Mouse (Mus musculus): ENCODE results near the gene Cmtm6.

Gene Cmtm6

GRCm38 (mm10) chr9:114729911-114730805 lies 758 bp upstream of the Cmtm6 start:
- no peak for DNase-seq (ENCODE audit: low read depth, low spot score)

- no peak for DNase-seq (ENCODE audit: low read depth, low spot score)
Observed at GRCm38 (mm10) chr9:114731871-114732682, 1.2 kb downstream of the Cmtm6 start.

- no peak for DNase-seq (ENCODE audit: low read depth, low spot score)
Observed at GRCm38 (mm10) chr9:114733238-114733637, 2.3 kb downstream of the Cmtm6 start.

GRCm38 (mm10) chr9:114736442-114736841 lies 5.5 kb downstream of the Cmtm6 start:
- no peak for DNase-seq (ENCODE audit: low read depth, low spot score)

GRCm38 (mm10) chr9:114740336-114740735 lies 9.4 kb downstream of the Cmtm6 start:
- no peak for DNase-seq (ENCODE audit: low read depth, low spot score)

- no peak for DNase-seq (ENCODE audit: low read depth, low spot score)
Observed at GRCm38 (mm10) chr9:114742731-114743130, 11.8 kb downstream of the Cmtm6 start.

GRCm38 (mm10) chr9:114745163-114745562 lies 14.2 kb downstream of the Cmtm6 start:
- no peak for DNase-seq (ENCODE audit: low read depth, low spot score)

GRCm38 (mm10) chr9:114745654-114746053 lies 14.7 kb downstream of the Cmtm6 start:
- no peak for DNase-seq (ENCODE audit: low read depth, low spot score)

GRCm38 (mm10) chr9:114747012-114747411 lies 16.1 kb downstream of the Cmtm6 start:
- no peak for DNase-seq (ENCODE audit: low read depth, low spot score)

- DNase-seq (ENCODE audit: low read depth, low spot score): no peak
Observed at GRCm38 (mm10) chr9:114747466-114747865, 16.6 kb downstream of the Cmtm6 start.

- DNase-seq (ENCODE audit: low read depth, low spot score): no peak
Observed at GRCm38 (mm10) chr9:114751582-114751981, 20.7 kb downstream of the Cmtm6 start.

- DNase-seq (ENCODE audit: low read depth, low spot score): no peak
Observed at GRCm38 (mm10) chr9:114752311-114752710, 21.4 kb downstream of the Cmtm6 start.

GRCm38 (mm10) chr9:114752863-114753484 lies 22.1 kb downstream of the Cmtm6 start:
- DNase-seq (ENCODE audit: low read depth, low spot score): peak; percentile 83

- no peak for DNase-seq (ENCODE audit: low read depth, low spot score)
Observed at GRCm38 (mm10) chr9:114758272-114758671, 27.4 kb downstream of the Cmtm6 start.

- DNase-seq (ENCODE audit: low read depth, low spot score): no peak
Observed at GRCm38 (mm10) chr9:114758801-114759200, 27.9 kb downstream of the Cmtm6 start.

GRCm38 (mm10) chr9:114759886-114760285 lies 29.0 kb downstream of the Cmtm6 start:
- no peak for DNase-seq (ENCODE audit: low read depth, low spot score)

GRCm38 (mm10) chr9:114760353-114760752 lies 29.4 kb downstream of the Cmtm6 start:
- no peak for DNase-seq (ENCODE audit: low read depth, low spot score)

GRCm38 (mm10) chr9:114761848-114762247 lies 30.9 kb downstream of the Cmtm6 start:
- DNase-seq (ENCODE audit: low read depth, low spot score): no peak

- DNase-seq (ENCODE audit: low read depth, low spot score): peak; percentile 53
Observed at GRCm38 (mm10) chr9:114763341-114763740, 32.4 kb downstream of the Cmtm6 start.

- peak; percentile 21 for DNase-seq (ENCODE audit: low read depth, low spot score)
Observed at GRCm38 (mm10) chr9:114767030-114767429, 36.1 kb downstream of the Cmtm6 start.

- no peak for DNase-seq (ENCODE audit: low read depth, low spot score)
Observed at GRCm38 (mm10) chr9:114767507-114767906, 36.6 kb downstream of the Cmtm6 start.

GRCm38 (mm10) chr9:114768066-114768465 lies 37.1 kb downstream of the Cmtm6 start:
- DNase-seq (ENCODE audit: low read depth, low spot score): no peak

Data from retina, postnatal 7 days (tissue).